Mouse (Mus musculus): ENCODE measurements around the gene Angptl7. TPM values are rescaled to one million over a fixed set of nuclear protein-coding genes. Genes with fewer than 3 reads are reported as not detected.
A peak's percentile ranks its signal among the peaks of the same experiment; 100 is the strongest.

Gene Angptl7
- polyA plus RNA-seq, 1 experiment from 2014 or later: 0.32 TPM

- no peak for ATAC-seq
These were observed 23.3 kb upstream of the Angptl7 start for GRCm38 (mm10) chr4:148523538-148523937.

DNA sequence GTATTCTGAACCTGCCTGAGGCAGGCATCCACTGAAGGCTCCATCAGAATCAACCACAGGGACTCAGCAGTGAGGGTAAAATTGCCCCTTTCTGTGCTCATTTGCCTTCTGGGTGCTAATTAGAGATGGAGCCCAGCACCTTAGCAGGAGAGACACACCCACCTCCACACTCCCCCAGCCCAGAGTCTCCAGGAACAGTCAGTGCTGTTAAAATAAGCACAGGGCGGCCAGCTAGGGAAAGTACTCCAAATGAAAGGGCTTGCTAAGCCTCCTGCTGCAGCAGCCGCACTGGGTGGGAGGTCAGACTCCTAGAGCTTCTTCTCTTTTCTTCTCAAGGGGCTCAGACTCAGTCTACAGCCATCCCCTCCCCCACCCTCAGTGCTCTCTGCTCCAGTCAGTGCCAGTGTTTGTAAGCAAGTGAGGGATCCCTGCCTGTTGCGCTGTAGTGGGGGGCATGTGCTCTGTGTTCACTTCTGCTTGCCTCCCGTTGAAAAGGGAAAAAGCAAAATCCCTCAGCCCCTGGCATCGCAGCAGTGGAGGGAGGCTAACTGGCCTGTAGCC, 18.1 kb upstream of the Angptl7 start:
- Histone ChIP-seq H3K36me3 (ENCODE audit: control insufficient read depth, insufficient read depth) (peaks cover 25% of the 10 kb centered on the region), H3K4me3 (replicated peaks; ENCODE audit: low read length) (no peak overlapping the region), H3K4me2 (ENCODE audit: low read length) (no peak overlapping the region), H3K9me3 (ENCODE audit: control insufficient read depth, low read length) (no peaks in the 10 kb centered on the region), H3K27ac (ENCODE audit: low read length) (no peak overlapping the region), H3K4me1 (replicated peaks; ENCODE audit: control insufficient read depth, insufficient read depth, low read length) (peaks cover 4% of the 10 kb centered on the region; the same call in 1 of the 2 replicates), H3K9ac (replicated peaks; ENCODE audit: low read depth, low read length) (no peak overlapping the region), H3K27me3 (replicated peaks; ENCODE audit: control insufficient read depth, insufficient read depth, low read length) (no peaks in the 10 kb centered on the region)
- ATAC-seq: no peak
- 8% methylated on average over 5 of the region's 5 CpGs for WGBS

More at GRCm38 (mm10) chr4:148523538-148523937, 23.3 kb upstream of the Angptl7 start:
- WGBS: 91% methylated on average over 7 of the region's 7 CpGs
- Histone ChIP-seq H3K4me2 (ENCODE audit: low read length) (no peak overlapping the region), H3K36me3 (ENCODE audit: control insufficient read depth, insufficient read depth) (peaks cover 33% of the 10 kb centered on the region), H3K27me3 (replicated peaks; ENCODE audit: control insufficient read depth, insufficient read depth, low read length) (no peaks in the 10 kb centered on the region), H3K4me1 (replicated peaks; ENCODE audit: control insufficient read depth, insufficient read depth, low read length) (0 out of 2 replicates have a peak, but pooled peaks cover 3% of the 10 kb centered on the region), H3K9ac (replicated peaks; ENCODE audit: low read depth, low read length) (no peak overlapping the region), H3K9me3 (ENCODE audit: control insufficient read depth, low read length) (no peaks in the 10 kb centered on the region), H3K27ac (ENCODE audit: low read length) (no peak overlapping the region), H3K4me3 (replicated peaks; ENCODE audit: low read length) (no peak overlapping the region)

GRCm38 (mm10) chr4:148517809-148518208, 17.5 kb upstream of the Angptl7 start:
- Histone ChIP-seq H3K27me3 (replicated peaks; ENCODE audit: control insufficient read depth, insufficient read depth, low read length) (no peaks in the 10 kb centered on the region), H3K4me1 (replicated peaks; ENCODE audit: control insufficient read depth, insufficient read depth, low read length) (peaks cover 4% of the 10 kb centered on the region; the same call in 1 of the 2 replicates), H3K4me2 (ENCODE audit: low read length) (no peak overlapping the region), H3K4me3 (replicated peaks; ENCODE audit: low read length) (no peak overlapping the region), H3K9ac (replicated peaks; ENCODE audit: low read depth, low read length) (no peak overlapping the region), H3K36me3 (ENCODE audit: control insufficient read depth, insufficient read depth) (peaks cover 25% of the 10 kb centered on the region), H3K27ac (ENCODE audit: low read length) (no peak overlapping the region), H3K9me3 (ENCODE audit: control insufficient read depth, low read length) (no peaks in the 10 kb centered on the region)
- ATAC-seq: no peak
- 29% methylated on average over 4 of the region's 4 CpGs for WGBS

DNA sequence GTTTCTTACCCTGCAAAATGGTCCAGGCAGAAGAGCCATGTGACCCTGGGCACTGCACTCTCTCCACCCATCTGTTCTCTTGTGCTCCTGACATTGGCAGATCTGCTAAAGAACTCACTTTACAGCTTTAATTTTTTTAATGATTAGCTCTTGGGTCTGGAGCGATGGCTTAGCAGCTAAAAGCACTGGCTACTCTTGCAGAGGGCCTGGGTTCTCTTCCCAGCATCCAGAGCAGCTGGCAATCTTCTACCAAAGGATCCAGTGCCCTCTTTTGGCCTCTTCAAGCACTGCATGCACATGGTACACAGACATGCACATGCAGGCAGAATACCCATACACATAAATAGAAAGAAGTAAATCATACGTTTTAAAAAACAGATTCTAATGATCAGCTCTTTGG, 15.1 kb upstream of the Angptl7 start:
- no peak overlapping the region for H3K9ac ChIP-seq (replicated peaks; ENCODE audit: low read depth, low read length)
- H3K4me1 ChIP-seq (replicated peaks; ENCODE audit: control insufficient read depth, insufficient read depth, low read length): peaks cover 4% of the 10 kb centered on the region; the same call in 1 of the 2 replicates
- H3K27me3 ChIP-seq (replicated peaks; ENCODE audit: control insufficient read depth, insufficient read depth, low read length): no peaks in the 10 kb centered on the region
- no peak for ATAC-seq
- H3K9me3 ChIP-seq (ENCODE audit: control insufficient read depth, low read length): no peaks in the 10 kb centered on the region
- H3K36me3 ChIP-seq (ENCODE audit: control insufficient read depth, insufficient read depth): peaks cover 22% of the 10 kb centered on the region
- 88% methylated on average over 2 of the region's 2 CpGs for WGBS
- no peak overlapping the region for H3K4me3 ChIP-seq (replicated peaks; ENCODE audit: low read length)
- H3K4me2 ChIP-seq (ENCODE audit: low read length): no peak overlapping the region
- no peak overlapping the region for H3K27ac ChIP-seq (ENCODE audit: low read length)

DNA sequence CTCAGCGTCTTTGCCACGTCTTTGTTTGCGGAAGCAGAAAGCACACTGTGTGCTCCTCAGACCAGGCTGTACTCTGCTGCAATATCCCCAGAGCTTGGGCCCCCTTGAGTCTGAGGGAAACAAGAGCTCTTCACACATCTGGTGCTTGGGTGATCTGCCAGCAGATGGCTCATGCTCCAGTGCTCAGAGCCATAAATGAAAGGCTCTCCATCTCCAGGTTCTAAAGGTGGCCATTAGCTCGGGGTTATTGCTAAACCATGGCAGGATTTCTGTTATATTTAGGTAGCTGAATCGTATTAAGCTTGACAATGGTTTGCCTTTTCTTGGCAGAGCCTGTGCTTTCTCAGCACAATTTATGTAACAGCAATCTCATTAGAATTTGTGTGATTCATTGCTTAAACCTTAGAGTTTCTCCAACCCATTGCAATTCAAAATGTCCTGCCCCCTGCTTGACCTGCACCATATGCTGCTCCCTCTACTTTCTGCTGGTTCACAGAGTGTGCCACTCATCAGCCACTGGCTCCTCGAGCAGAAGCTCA, 12.8 kb upstream of the Angptl7 start:
- Histone ChIP-seq H3K27me3 (replicated peaks; ENCODE audit: control insufficient read depth, insufficient read depth, low read length) (no peaks in the 10 kb centered on the region), H3K4me2 (ENCODE audit: low read length) (no peak overlapping the region), H3K9me3 (ENCODE audit: control insufficient read depth, low read length) (no peaks in the 10 kb centered on the region), H3K27ac (ENCODE audit: low read length) (peak overlapping the region; percentile 8; the same call in 1 of the 2 replicates), H3K4me1 (replicated peaks; ENCODE audit: control insufficient read depth, insufficient read depth, low read length) (no peaks in the 10 kb centered on the region; the same call in 1 of the 2 replicates), H3K9ac (replicated peaks; ENCODE audit: low read depth, low read length) (no peak overlapping the region), H3K4me3 (replicated peaks; ENCODE audit: low read length) (no peak overlapping the region), H3K36me3 (ENCODE audit: control insufficient read depth, insufficient read depth) (peaks cover 24% of the 10 kb centered on the region)
- ATAC-seq: peak; percentile 55
- WGBS: 64% methylated on average over 6 of the region's 6 CpGs

DNA sequence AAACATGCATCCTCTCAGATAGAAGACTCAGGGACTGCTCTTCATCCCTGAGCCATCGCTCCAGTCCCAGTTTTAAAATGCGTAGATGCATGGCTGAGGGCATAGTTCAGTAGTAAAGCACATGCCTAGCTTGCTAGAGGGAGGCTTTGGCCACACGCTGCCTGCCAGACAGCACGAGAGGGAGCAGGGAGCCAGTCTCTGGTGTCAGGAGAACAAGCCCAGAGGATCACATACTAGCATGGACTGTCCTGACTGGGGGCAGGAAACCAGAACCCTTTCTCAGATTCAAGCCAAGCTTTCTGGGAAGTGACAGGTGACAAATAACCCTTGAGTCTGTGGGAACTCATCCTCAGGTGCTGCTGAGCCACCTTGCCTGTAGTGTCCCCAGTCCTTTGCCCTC, 11.1 kb upstream of the Angptl7 start:
- Histone ChIP-seq H3K4me2 (ENCODE audit: low read length) (no peak overlapping the region), H3K9me3 (ENCODE audit: control insufficient read depth, low read length) (no peaks in the 10 kb centered on the region), H3K27ac (ENCODE audit: low read length) (no peak overlapping the region), H3K27me3 (replicated peaks; ENCODE audit: control insufficient read depth, insufficient read depth, low read length) (no peaks in the 10 kb centered on the region), H3K36me3 (ENCODE audit: control insufficient read depth, insufficient read depth) (peaks cover 24% of the 10 kb centered on the region), H3K4me3 (replicated peaks; ENCODE audit: low read length) (no peak overlapping the region), H3K4me1 (replicated peaks; ENCODE audit: control insufficient read depth, insufficient read depth, low read length) (no peaks in the 10 kb centered on the region), H3K9ac (replicated peaks; ENCODE audit: low read depth, low read length) (no peak overlapping the region)
- 97% methylated on average over 4 of the region's 4 CpGs for WGBS
- ATAC-seq: no peak

DNA sequence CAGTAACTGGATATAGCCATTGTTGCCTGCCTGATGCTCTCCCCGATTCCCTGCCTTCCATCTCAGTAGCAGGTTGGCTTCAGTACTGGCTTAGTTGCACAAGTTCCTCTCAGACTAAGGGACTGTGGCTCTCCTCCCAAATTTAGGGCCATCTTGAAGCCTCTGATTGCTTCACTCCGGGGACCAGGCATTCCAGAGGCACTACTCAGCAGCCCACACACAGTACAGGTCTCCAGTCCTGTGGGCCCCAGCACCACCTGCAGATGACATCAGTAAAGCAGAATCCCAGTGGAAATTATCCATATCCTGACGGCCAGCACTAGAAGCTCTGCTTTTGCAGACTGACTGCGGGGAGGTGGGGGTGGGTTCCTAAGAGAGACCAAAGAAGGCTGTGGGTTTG, 10.4 kb upstream of the Angptl7 start:
- H3K27ac ChIP-seq (ENCODE audit: low read length): no peak overlapping the region
- H3K9ac ChIP-seq (replicated peaks; ENCODE audit: low read depth, low read length): no peak overlapping the region
- ATAC-seq: no peak
- H3K36me3 ChIP-seq (ENCODE audit: control insufficient read depth, insufficient read depth): peaks cover 21% of the 10 kb centered on the region
- no peaks in the 10 kb centered on the region for H3K9me3 ChIP-seq (ENCODE audit: control insufficient read depth, low read length)
- no peaks in the 10 kb centered on the region for H3K4me1 ChIP-seq (replicated peaks; ENCODE audit: control insufficient read depth, insufficient read depth, low read length)
- no peaks in the 10 kb centered on the region for H3K27me3 ChIP-seq (replicated peaks; ENCODE audit: control insufficient read depth, insufficient read depth, low read length)
- H3K4me3 ChIP-seq (replicated peaks; ENCODE audit: low read length): no peak overlapping the region
- 93% methylated on average over 4 of the region's 4 CpGs for WGBS
- no peak overlapping the region for H3K4me2 ChIP-seq (ENCODE audit: low read length)

GRCm38 (mm10) chr4:148509450-148510084, 9.3 kb upstream of the Angptl7 start:
- peaks cover 4% of the 10 kb centered on the region for H3K4me1 ChIP-seq (replicated peaks; ENCODE audit: control insufficient read depth, insufficient read depth, low read length)
- H3K4me3 ChIP-seq (replicated peaks; ENCODE audit: low read length): no peak overlapping the region
- H3K27ac ChIP-seq (ENCODE audit: low read length): no peak overlapping the region
- H3K36me3 ChIP-seq (ENCODE audit: control insufficient read depth, insufficient read depth): peaks cover 11% of the 10 kb centered on the region
- no peak overlapping the region for H3K9ac ChIP-seq (replicated peaks; ENCODE audit: low read depth, low read length)
- WGBS: 91% methylated on average over 8 of the region's 8 CpGs
- H3K27me3 ChIP-seq (replicated peaks; ENCODE audit: control insufficient read depth, insufficient read depth, low read length): no peaks in the 10 kb centered on the region
- ATAC-seq: no peak
- H3K9me3 ChIP-seq (ENCODE audit: control insufficient read depth, low read length): no peaks in the 10 kb centered on the region
- H3K4me2 ChIP-seq (ENCODE audit: low read length): no peak overlapping the region

GRCm38 (mm10) chr4:148508084-148508849, 8.0 kb upstream of the Angptl7 start:
- Histone ChIP-seq H3K9me3 (ENCODE audit: control insufficient read depth, low read length) (no peaks in the 10 kb centered on the region), H3K4me3 (replicated peaks; ENCODE audit: low read length) (no peak overlapping the region), H3K36me3 (ENCODE audit: control insufficient read depth, insufficient read depth) (peaks cover 8% of the 10 kb centered on the region), H3K27me3 (replicated peaks; ENCODE audit: control insufficient read depth, insufficient read depth, low read length) (no peaks in the 10 kb centered on the region), H3K4me2 (ENCODE audit: low read length) (no peak overlapping the region), H3K9ac (replicated peaks; ENCODE audit: low read depth, low read length) (no peak overlapping the region), H3K4me1 (replicated peaks; ENCODE audit: control insufficient read depth, insufficient read depth, low read length) (peaks cover 16% of the 10 kb centered on the region), H3K27ac (ENCODE audit: low read length) (no peak overlapping the region)
- ATAC-seq: no peak
- 93% methylated on average over 14 of the region's 14 CpGs for WGBS

Data from forebrain, embryonic 16.5 days (tissue).